Mouse (Mus musculus) kidney, adult 2 months (tissue): ENCODE results near the gene Ngfr.

Experiments used
- CTCF ChIP-seq: fragments of 200-500 bp; conservative IDR thresholded peaks from 2 replicates; pipeline ENCODE4 v1.5.1; 2011; ENCODE audit warnings: low read depth, mild to moderate bottlenecking, control low read depth, low read length, moderate library complexity, mixed read lengths; ENCODE audit not compliant: insufficient read depth, insufficient read length
- POLR2A ChIP-seq: fragments of 200-500 bp; IDR thresholded peaks from one replicate; pipeline ENCODE4 v1.6.1; 2011; ENCODE audit warnings: low read depth, low read length, control low read depth

DNA sequence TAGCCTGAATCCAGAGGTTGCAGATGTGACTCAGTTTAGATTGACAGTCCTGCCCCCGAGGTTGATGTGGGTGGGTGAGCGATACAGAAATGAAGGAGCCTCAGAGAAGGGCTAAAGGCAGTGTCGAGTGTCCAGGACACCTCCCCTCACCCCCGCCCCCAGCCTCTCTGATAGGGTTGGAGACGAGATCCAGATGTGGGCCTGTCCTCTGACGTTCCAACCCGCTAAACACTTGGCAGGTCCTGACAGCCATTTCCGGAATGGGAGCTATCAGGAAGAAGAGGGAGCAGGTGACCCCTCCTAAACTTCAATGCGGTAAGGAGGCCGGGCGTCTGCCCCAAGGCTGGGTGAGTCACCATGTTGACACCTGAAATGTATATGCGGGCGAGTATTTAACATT lies 11.7 kb downstream of the Ngfr start:
- TF ChIP-seq POLR2A (no peak), CTCF (no peak)
